Mouse (Mus musculus) thymus, adult 2 months (tissue): ENCODE measurements around the gene Pde4a.

ENCODE experiments used
- CTCF ChIP-seq: fragments of 200-500 bp; IDR thresholded peaks from 2 replicates; pipeline ENCODE4 v1.5.1; 2012; ENCODE audit warnings: mild to moderate bottlenecking, control low read depth, low read length, moderate library complexity, borderline replicate concordance; ENCODE audit not compliant: control insufficient read depth, poor library complexity, insufficient read depth; ENCODE audit errors: extremely low read depth
- POLR2A ChIP-seq: fragments of 200-500 bp; IDR thresholded peaks from 2 replicates; pipeline ENCODE4 v1.6.1; 2012; ENCODE audit warnings: mild to moderate bottlenecking, low read length, control low read depth, moderate library complexity; ENCODE audit not compliant: control insufficient read depth, poor library complexity, insufficient read depth; ENCODE audit errors: extremely low read depth

DNA sequence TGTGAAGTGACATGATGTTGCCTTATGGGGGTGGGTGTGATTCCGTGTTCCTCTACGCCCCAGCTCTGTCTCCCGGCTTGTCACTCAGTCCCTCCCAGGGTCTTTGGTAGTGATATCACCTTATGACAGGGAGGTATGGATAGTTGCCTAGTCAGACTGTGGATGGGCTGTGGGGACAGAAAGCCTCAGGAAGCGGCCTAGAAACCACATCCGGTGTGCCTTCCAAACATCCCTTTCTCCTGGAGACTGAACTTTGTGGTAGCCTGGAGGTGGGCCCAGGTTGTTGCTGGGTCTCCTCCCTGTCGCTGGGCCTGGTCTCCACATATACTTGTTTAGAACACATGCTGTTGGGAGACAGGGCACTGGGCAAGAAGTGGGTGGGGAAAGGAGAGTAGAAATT lies 17.9 kb downstream of the Pde4a start:
- TF ChIP-seq POLR2A (no peak), CTCF (no peak)
